Mouse (Mus musculus): ENCODE data around the gene Nemp1. TPM values are rescaled to one million over a fixed set of nuclear protein-coding genes. Genes with fewer than 3 reads are reported as not detected.
"Not testable (repeated sequence)": the region's sequence is repeated elsewhere in the genome, so short reads cannot be mapped to it uniquely, and the experiment has no call there.

The Nemp1 gene
- polyA plus RNA-seq, 1 experiment, result 3.5 TPM

- no peak for DNase-seq (ENCODE audit: low read depth)
Observed at GRCm38 (mm10) chr10:127645791-127646190, 20.9 kb upstream of the Nemp1 start.

GRCm38 (mm10) chr10:127652906-127653638, 13.6 kb upstream of the Nemp1 start:
- no peak for DNase-seq (ENCODE audit: low read depth)

DNA sequence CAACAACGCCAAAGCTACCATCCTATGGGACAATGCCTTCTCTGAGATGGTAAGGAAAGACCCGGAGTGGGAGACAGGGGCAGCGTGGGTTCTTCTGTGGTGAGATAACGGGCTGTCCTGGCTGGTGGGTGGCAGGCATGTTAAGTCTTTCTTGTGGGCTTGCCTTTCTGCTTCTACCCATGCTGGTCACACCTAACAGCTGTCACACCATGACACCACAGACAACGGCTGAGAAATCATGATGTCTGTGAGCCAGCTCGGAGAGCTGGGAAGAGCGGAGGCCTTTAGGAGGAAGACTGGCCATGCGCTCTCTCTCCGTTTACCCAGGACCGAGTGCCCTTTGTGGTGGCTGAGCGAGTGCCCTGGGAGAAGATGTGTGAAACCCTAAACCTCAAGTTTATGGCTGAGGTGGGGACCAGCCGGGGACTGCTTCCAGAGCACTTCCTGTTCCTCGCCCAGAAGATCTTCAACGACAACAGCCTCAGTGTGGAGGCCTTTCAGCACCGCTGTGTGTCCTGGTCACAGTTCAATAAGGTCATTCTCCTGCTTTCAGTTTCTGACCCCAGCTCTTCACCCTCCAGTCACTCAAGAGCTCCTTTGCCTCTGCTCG, 11.6 kb upstream of the Nemp1 start:
- no peak for DNase-seq (ENCODE audit: low read depth)

DNA sequence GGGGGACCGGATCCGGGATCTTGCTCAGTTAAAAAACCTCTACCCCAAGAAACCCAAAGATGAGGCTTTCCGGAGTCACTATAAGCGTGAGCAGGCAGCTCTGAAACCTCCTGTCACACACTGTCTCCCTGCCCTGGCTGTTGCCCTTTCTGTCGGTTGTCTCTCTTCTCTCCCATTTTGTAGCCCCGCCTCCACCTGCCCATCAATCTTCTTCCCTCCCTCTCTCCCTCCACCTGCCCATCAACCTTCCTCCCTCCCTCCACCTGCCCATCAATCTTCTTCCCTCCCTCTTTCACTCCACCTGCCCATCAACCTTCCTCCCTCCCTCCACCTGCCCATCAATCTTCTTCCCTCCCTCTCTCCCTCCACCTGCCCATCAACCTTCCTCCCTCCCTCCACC, 9.1 kb upstream of the Nemp1 start:
- not testable (repeated sequence) for DNase-seq (ENCODE audit: low read depth)

DNA sequence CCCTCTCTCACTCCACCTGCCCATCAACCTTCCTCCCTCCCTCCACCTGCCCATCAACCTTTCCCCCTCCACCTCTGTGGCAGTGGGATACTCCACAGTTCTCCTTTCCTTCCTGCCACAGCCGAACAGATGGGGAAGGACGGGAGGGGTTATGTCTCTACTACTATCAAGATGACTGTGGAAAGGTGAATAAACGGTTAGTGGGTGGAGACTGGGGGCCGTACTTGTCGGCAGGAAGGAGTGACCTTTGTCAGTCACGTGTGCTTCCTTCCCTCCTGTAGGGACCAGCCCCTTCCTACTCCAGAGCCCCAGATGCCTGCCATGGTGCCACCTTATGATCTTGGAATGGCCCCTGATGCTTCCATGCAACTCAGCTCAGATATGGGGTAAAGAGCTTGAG, 8.6 kb upstream of the Nemp1 start:
- DNase-seq (ENCODE audit: low read depth), result no peak

DNA sequence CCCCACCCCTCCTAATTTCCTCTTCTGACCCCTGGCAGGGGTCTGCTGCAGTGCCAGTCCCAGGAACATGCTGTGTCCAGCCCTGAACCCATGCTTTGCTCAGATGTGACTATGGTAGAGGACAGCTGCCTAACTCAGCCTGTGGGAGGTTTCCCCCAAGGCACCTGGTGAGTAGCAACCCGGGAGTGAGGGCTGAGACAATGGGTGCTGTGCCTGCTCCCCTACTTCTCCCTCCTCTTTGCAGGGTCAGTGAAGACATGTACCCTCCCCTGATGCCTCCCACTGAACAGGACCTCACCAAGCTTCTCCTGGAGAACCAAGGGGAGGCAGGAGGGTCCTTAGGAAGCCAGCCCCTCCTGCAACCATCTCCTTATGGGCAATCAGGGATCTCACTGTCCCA, 7.2 kb upstream of the Nemp1 start:
- no peak for DNase-seq (ENCODE audit: low read depth)

- no peak for DNase-seq (ENCODE audit: low read depth)
Observed at GRCm38 (mm10) chr10:127661291-127661914, 5.3 kb upstream of the Nemp1 start.

GRCm38 (mm10) chr10:127661915-127662663, 4.6 kb upstream of the Nemp1 start:
- no peak for DNase-seq (ENCODE audit: low read depth)

DNA sequence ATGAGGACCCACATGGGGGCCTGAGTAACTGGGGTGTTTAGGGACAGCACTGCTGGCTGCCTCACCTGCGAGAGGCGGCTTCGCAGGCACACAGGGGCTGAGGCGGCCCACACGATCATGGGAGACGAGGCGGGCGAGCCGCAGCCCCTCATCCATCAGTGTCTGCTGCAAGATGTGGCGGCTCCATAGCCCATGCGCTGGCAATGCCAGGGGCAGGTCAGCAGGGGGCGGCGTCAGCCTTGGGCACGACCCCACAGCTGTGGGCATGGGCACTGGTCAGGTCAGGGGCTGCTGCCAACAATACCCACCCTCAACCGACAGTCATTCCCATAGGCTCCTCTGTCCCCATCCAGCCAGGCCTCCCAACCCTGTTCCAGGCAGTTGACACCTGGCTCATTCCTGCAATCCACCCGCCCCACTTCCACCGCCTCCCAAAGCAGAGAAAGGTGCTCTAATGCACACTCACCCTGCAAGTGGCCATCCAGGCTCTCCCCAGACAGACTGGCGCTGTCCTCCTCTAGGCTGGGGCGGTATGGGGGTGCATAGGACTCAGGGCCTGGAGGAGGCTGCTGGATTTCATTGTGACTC, 3.9 kb upstream of the Nemp1 start:
- DNase-seq (ENCODE audit: low read depth), result no peak

- DNase-seq (ENCODE audit: low read depth), result no peak
Observed at GRCm38 (mm10) chr10:127663590-127663989, 3.1 kb upstream of the Nemp1 start.

DNA sequence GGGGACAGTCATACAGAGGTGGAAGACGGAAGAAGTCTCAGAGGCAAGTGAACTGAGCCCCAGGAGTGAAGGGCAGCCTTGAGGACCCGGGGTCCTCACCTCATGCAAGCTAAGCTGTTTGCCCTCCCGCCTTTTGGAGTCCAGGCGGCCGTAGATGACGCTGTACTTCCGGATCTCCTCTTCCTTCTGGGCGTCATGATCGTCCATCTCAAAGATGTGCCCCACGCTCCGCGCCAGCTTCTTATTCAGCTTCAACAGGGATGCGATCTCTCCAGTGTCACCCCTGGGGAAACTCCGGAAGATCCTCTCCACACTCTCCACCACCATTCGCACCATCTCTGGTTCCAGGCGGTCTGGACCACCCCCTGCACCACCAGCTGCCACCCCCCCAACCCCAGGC, 2.5 kb upstream of the Nemp1 start:
- no peak for DNase-seq (ENCODE audit: low read depth)

DNA sequence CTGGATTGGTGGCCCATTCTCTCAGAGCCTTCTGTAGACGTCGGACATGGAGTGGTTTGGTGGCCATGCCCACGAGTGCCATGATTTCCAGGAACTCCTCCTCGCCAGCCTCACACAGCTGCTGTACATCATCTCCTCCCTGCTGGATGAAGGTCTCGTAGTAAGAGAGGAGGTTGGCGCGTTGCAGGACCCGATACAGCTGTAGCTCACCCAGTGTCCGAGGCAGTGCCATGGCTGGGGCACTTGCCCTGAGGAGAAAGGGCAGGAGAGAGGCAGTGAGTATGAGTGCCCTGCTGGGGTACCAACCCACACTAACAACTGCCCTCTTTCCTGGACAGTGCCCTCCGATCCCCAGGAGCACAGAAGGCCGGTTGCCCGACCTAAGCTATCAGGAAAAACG, 1.8 kb upstream of the Nemp1 start:
- DNase-seq (ENCODE audit: low read depth), result no peak

DNA sequence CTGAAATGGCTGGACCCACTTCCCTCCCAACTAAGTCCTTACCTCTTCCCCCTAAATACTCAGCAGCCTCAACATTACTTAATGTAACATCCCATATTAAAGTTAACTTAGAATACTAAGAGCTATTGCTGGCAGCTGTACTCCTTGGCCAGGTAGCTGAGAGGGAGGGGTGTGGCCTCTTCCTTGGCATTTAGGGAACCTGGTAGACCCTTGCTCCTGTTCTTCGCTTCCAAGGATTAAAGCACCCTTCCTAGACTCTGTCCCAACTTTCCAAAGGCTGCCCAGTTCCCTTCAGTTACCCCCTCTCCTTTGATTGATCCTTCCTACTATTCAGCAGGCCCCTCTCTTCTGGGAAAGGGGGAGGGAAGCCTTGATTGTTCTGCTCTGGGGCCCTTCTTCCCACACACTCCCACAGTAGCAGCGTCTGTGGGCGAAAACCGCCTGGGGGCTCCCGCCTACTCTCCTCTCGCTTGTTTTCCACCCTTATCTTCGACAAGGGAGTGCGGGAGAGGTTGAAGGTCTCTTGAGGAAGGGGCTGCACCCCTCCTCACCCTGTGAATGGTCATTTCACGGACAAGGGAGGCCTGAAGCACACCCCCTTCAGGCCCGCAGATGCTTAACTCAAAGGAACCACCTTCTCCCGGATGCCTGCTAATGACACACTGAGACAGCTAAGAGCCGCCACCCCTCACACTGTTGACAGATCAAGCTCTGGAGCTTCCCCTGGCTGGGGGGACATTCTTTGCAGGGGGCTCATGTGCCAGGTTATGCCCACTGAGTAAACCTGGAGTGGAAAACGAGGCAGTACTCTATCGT, 1.1 kb upstream of the Nemp1 start:
- DNase-seq (ENCODE audit: low read depth), result no peak

GRCm38 (mm10) chr10:127667269-127668092, 780 bp downstream of the Nemp1 start:
- DNase-seq (ENCODE audit: low read depth), result no peak

GRCm38 (mm10) chr10:127668093-127669050, 1.7 kb downstream of the Nemp1 start, which contains the start of gene Nab2:
Gene Nab2 (minus strand): TSS chr10:127668568.
- no peak for DNase-seq (ENCODE audit: low read depth)

GRCm38 (mm10) chr10:127669170-127669569, 2.5 kb downstream of the Nemp1 start:
- DNase-seq (ENCODE audit: low read depth), result no peak

GRCm38 (mm10) chr10:127670185-127670584, 3.5 kb downstream of the Nemp1 start:
- no peak for DNase-seq (ENCODE audit: low read depth)

DNA sequence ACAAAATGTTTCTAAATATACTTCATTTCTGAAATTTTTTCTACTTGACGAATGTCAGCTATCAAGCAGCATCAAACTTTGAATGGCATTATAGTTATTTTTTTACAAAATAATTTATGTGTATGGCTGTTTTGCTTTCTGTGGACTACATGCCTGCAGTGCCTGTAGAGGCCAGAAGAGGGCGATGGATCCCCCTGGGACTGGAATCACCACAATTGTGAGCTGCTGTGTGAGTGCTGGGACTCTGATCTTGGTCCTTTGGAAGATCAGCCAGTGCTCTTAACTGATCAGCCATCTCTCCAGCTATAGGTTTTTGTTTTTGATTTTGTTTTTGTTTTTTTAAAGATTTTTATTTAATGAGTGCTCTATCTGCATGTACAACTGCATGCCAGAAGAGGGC, 4.6 kb downstream of the Nemp1 start:
- DNase-seq (ENCODE audit: low read depth), result no peak

- DNase-seq (ENCODE audit: low read depth), result no peak
Observed at GRCm38 (mm10) chr10:127674046-127674655, 7.5 kb downstream of the Nemp1 start.
